27 mouse cellular contexts compared by ENCODE assay signal in the genomic region with DNA sequence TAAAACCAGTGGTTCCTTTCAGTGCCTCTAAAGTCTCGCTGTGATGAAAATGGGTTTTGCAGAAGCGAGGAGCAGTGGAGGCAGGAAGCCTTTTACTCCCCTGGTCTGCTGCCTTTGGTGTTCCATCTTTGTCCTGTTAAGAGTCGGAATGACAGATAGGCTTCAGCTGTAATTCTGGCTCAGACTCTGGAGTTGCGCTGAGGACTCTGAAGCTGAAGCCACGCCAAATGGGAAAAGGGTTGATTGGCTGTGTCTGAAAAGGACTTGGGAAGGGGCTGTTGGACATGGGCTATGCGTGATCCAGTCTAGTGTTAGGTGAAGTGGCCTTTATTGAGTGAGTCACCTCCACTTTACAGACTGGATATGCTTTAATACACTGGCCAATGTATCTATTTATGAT. TPM values are rescaled to one million over a fixed set of nuclear protein-coding genes. Genes with fewer than 3 reads are reported as not detected.
DNase-seq lines count a peak whose midpoint lies in the region; ATAC-seq and TF ChIP-seq lines count a peak whose summit lies in the region.
"Had no signal": no experiment of that assay in that cellular context is flagged by ENCODE, and none has a peak within 500 bp of the region (broad histone marks: within the 10 kb centered on the region; RNA-seq: fewer than 3 reads in every experiment).

No protein-coding gene starts in this region.

- 0 out of 2 replicates have a peak, but pooled peaks cover 2% of the 10 kb centered on the region for H3K27me3 ChIP-seq in heart, embryonic 15.5 days
- peaks cover 14% of the 10 kb centered on the region for H3K27me3 ChIP-seq in heart, embryonic 12.5 days (replicated peaks)
- H3K27me3 ChIP-seq in kidney, embryonic 15.5 days = no peaks in the 10 kb centered on the region
- no peaks in the 10 kb centered on the region for H3K27me3 ChIP-seq in lung, postnatal 0 days (replicated peaks; ENCODE audit: insufficient read depth, low read length)
- H3K27me3 ChIP-seq: midbrain, embryonic 12.5 days; neural tube, embryonic 12.5 days had no signal

- 53% methylated on average over 6 of the region's 6 CpGs for WGBS in heart, embryonic 15.5 days
- WGBS in heart, embryonic 12.5 days = 64% methylated on average over 6 of the region's 6 CpGs
- WGBS in kidney, embryonic 15.5 days = 70% methylated on average over 6 of the region's 6 CpGs
- 51% methylated on average over 6 of the region's 6 CpGs for WGBS in lung, postnatal 0 days

- ATAC-seq in heart, embryonic 15.5 days (replicated peaks; ENCODE audit: insufficient number of reproducible peaks, insufficient read depth, low FRiP score, low read depth) = no peak
- no peak for ATAC-seq in heart, embryonic 12.5 days (ENCODE audit: insufficient number of reproducible peaks, low FRiP score)
- no peak for ATAC-seq in kidney, embryonic 15.5 days (replicated peaks; ENCODE audit: low FRiP score)
- peak; percentile 37 for ATAC-seq in lung, postnatal 0 days
- ATAC-seq: activated CD4-positive, CD25-positive, alpha-beta regulatory T cell, adult 4 months; forebrain, embryonic 16.5 days; hindbrain, embryonic 16.5 days had no signal

- TF ChIP-seq CTCF in lung, postnatal 0 days (IDR thresholded peaks at IDR 0.05) = no peak

- peak; percentile 18 for DNase-seq in kidney, postnatal 14 days
- peak; percentile 31 for DNase-seq in lung, postnatal 0 days (ENCODE audit: low spot score)
- no peak for DNase-seq in lung, adult 18-20 months
- peak; percentile 30 for DNase-seq in lung, postnatal 36 days
- no peak for DNase-seq in embryo, embryonic 9.5 days (ENCODE audit: extremely low spot score)
- DNase-seq: adrenal gland, adult 8-10 months; B cell, adult 2 months; cerebellum, adult 8-10 months; kidney, adult 2 months; kidney, postnatal 36 days; layer of hippocampus, adult 9-11 months; liver; right cerebral cortex, adult 18-20 months; spleen, adult 18-20 months; thymus, postnatal 14 days had no signal

- H3K4me1 ChIP-seq in heart, embryonic 15.5 days (replicated peaks) = peaks cover 9% of the 10 kb centered on the region
- peaks cover 11% of the 10 kb centered on the region for H3K4me1 ChIP-seq in heart, embryonic 12.5 days (replicated peaks)
- H3K4me1 ChIP-seq in kidney, embryonic 15.5 days = no peaks in the 10 kb centered on the region
- H3K4me1 ChIP-seq in lung, postnatal 0 days (ENCODE audit: insufficient read depth, low read depth, low read length) = no peaks in the 10 kb centered on the region
- H3K4me1 ChIP-seq: megakaryocyte, embryonic 14.5 days had no signal

- no peaks in the 10 kb centered on the region for H3K36me3 ChIP-seq in heart, embryonic 15.5 days
- no peaks in the 10 kb centered on the region for H3K36me3 ChIP-seq in heart, embryonic 12.5 days
- H3K36me3 ChIP-seq in kidney, embryonic 15.5 days = no peaks in the 10 kb centered on the region
- no peaks in the 10 kb centered on the region for H3K36me3 ChIP-seq in lung, postnatal 0 days (ENCODE audit: insufficient read depth, low read length)
- H3K36me3 ChIP-seq: midbrain, embryonic 12.5 days; neural tube, embryonic 12.5 days had no signal

- no peaks in the 10 kb centered on the region for H3K9me3 ChIP-seq in heart, embryonic 15.5 days (replicated peaks)
- no peaks in the 10 kb centered on the region for H3K9me3 ChIP-seq in heart, embryonic 12.5 days (replicated peaks)
- H3K9me3 ChIP-seq in kidney, embryonic 15.5 days (replicated peaks) = no peaks in the 10 kb centered on the region
- no peaks in the 10 kb centered on the region for H3K9me3 ChIP-seq in lung, postnatal 0 days (ENCODE audit: low read length)
- H3K9me3 ChIP-seq: megakaryocyte, embryonic 14.5 days; midbrain, embryonic 12.5 days; neural tube, embryonic 12.5 days had no signal

- no peak overlapping the region for H3K4me2 ChIP-seq in heart, embryonic 15.5 days
- H3K4me2 ChIP-seq in heart, embryonic 12.5 days = no peak overlapping the region
- H3K4me2 ChIP-seq in kidney, embryonic 15.5 days = no peak overlapping the region
- no peak overlapping the region for H3K4me2 ChIP-seq in lung, postnatal 0 days (replicated peaks; ENCODE audit: low read depth, low read length)
- H3K4me2 ChIP-seq: midbrain, embryonic 12.5 days; neural tube, embryonic 12.5 days had no signal

- no peak for TF ChIP-seq EP300 in lung, postnatal 0 days (IDR thresholded peaks at IDR 0.05)

- no peak overlapping the region for H3K9ac ChIP-seq in heart, embryonic 15.5 days
- H3K9ac ChIP-seq in heart, embryonic 12.5 days = no peak overlapping the region
- no peak overlapping the region for H3K9ac ChIP-seq in kidney, embryonic 15.5 days
- H3K9ac ChIP-seq in lung, postnatal 0 days (replicated peaks; ENCODE audit: low read depth) = no peak overlapping the region
- H3K9ac ChIP-seq: liver, embryonic 14.5 days; midbrain, embryonic 12.5 days; neural tube, embryonic 12.5 days had no signal

- H3K27ac ChIP-seq in heart, embryonic 15.5 days = 0 out of 2 replicates have a peak overlapping the region, but pooled peaks have one; percentile 11
- H3K27ac ChIP-seq in heart, embryonic 12.5 days (ENCODE audit: poor library complexity, severe bottlenecking) = no peak overlapping the region
- no peak overlapping the region for H3K27ac ChIP-seq in kidney, embryonic 15.5 days
- no peak overlapping the region for H3K27ac ChIP-seq in lung, postnatal 0 days (ENCODE audit: low read length)
- H3K27ac ChIP-seq: liver, embryonic 14.5 days; midbrain, embryonic 12.5 days; neural tube, embryonic 12.5 days had no signal

- H3K4me3 ChIP-seq in heart, embryonic 15.5 days = no peak overlapping the region
- H3K4me3 ChIP-seq in heart, embryonic 12.5 days = no peak overlapping the region
- H3K4me3 ChIP-seq in kidney, embryonic 15.5 days (replicated peaks) = no peak overlapping the region
- H3K4me3 ChIP-seq in lung, postnatal 0 days (ENCODE audit: low read depth, low read length) = no peak overlapping the region
- H3K4me3 ChIP-seq: erythroblast, embryonic 14.5 days; megakaryocyte, embryonic 14.5 days; midbrain, embryonic 12.5 days; myocyte; neural tube, embryonic 12.5 days had no signal

RNA-seq across cellular contexts. Expression of a gene that starts 12.6 kb away (rescaled TPM):
- polyA plus RNA-seq in heart, embryonic 15.5 days (2015; fragmentation: Nextera tagmentation; extraction: Ambion mirVana) = 6.9 and 11.1 TPM in 2 replicates
- polyA plus RNA-seq in heart, embryonic 12.5 days (2016; fragmentation: Nextera tagmentation; extraction: Ambion mirVana) = 2.1 and 2.2 TPM in 2 replicates
- 6.6 and 9.4 TPM in 2 replicates for polyA plus RNA-seq in kidney, embryonic 15.5 days (2015; fragmentation: Nextera tagmentation; extraction: Ambion mirVana)
- 5.5 and 5.6 TPM in 2 replicates for polyA plus RNA-seq in lung, postnatal 0 days (2015; fragmentation: Nextera tagmentation; extraction: Ambion mirVana)
- polyA plus RNA-seq: activated CD4-positive, CD25-positive, alpha-beta regulatory T cell, adult 4 months had no signal

Comparison
In these comparisons a context has a peak if more than half of its experiments do, and no peak if none do; other contexts are left out.
1. DNase-seq: peak in kidney, postnatal 14 days (single experiment), lung, postnatal 0 days (single experiment) and lung, postnatal 36 days (single experiment); none in lung, adult 18-20 months (0 of 2) and embryo, embryonic 9.5 days (single experiment).